Mouse (Mus musculus): ENCODE measurements at regions not wholly inside any gene's neighbourhood (a gene's known extent, or its start where the extent isn't known, plus 50 kb on each side); places are given as distances from the start of the nearest gene placed in this dataset.

DNA sequence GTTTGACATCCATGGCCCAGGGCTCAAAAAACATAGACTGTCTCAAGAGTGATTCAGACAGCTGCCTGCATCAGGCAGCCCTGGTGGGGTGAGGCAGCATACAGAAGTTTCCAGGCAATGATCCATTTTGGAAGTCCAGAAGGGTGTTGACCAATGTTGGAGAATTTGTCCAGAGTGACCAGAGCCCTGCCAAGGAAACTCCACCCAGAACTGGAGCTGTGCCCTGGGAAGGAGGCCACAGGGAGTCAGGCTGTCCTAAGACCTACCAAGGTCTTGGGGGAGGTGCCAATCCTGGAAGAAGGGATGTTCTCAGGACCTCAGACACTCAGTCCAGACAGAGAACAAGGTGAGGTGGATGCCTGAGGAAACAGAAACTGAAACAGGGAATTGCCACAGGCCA lies 105.2 kb upstream of the Cops8 start:
- Histone ChIP-seq H3K9ac (replicated peaks; ENCODE audit: low read depth) (no peak overlapping the region), H3K27ac (ENCODE audit: low read length) (no peak overlapping the region), H3K27me3 (replicated peaks; ENCODE audit: insufficient read depth, low read length) (no peaks in the 10 kb centered on the region), H3K36me3 (ENCODE audit: insufficient read depth, low read length) (no peaks in the 10 kb centered on the region), H3K4me3 (ENCODE audit: low read depth, low read length) (no peak overlapping the region), H3K4me2 (replicated peaks; ENCODE audit: low read depth, low read length) (no peak overlapping the region), H3K4me1 (ENCODE audit: insufficient read depth, low read depth, low read length) (no peaks in the 10 kb centered on the region), H3K9me3 (ENCODE audit: low read length) (no peaks in the 10 kb centered on the region)
- DNase-seq (ENCODE audit: low spot score) = peak; percentile 44
- ATAC-seq = peak; percentile 72
- TF ChIP-seq CTCF (IDR thresholded peaks at IDR 0.05) = no peak
- 0 out of 2 replicates have a peak, but pooled peaks have one; percentile 43 for TF ChIP-seq EP300 (IDR thresholded peaks at IDR 0.05)

- DNase-seq (ENCODE audit: low spot score) (no peak), ATAC-seq (no peak)
- H3K4me2 ChIP-seq (replicated peaks; ENCODE audit: low read depth, low read length) = no peak overlapping the region
- no peaks in the 10 kb centered on the region for H3K36me3 ChIP-seq (ENCODE audit: insufficient read depth, low read length)
- no peaks in the 10 kb centered on the region for H3K27me3 ChIP-seq (replicated peaks; ENCODE audit: insufficient read depth, low read length)
- no peak overlapping the region for H3K4me3 ChIP-seq (ENCODE audit: low read depth, low read length)
- no peak overlapping the region for H3K27ac ChIP-seq (ENCODE audit: low read length)
- no peak for TF ChIP-seq EP300 (IDR thresholded peaks at IDR 0.05)
- TF ChIP-seq CTCF (IDR thresholded peaks at IDR 0.05) = no peak
- H3K4me1 ChIP-seq (ENCODE audit: insufficient read depth, low read depth, low read length) = no peaks in the 10 kb centered on the region
- no peaks in the 10 kb centered on the region for H3K9me3 ChIP-seq (ENCODE audit: low read length)
- H3K9ac ChIP-seq (replicated peaks; ENCODE audit: low read depth) = no peak overlapping the region
Measured at GRCm38 (mm10) chr1:90501373-90501772, 101.4 kb upstream of the Cops8 start.

GRCm38 (mm10) chr1:90502371-90502770 lies 100.4 kb upstream of the Cops8 start:
- WGBS = 86% methylated on average over 3 of the region's 3 CpGs
- Histone ChIP-seq H3K9ac (replicated peaks; ENCODE audit: low read depth) (no peak overlapping the region), H3K4me2 (replicated peaks; ENCODE audit: low read depth, low read length) (no peak overlapping the region), H3K4me3 (ENCODE audit: low read depth, low read length) (no peak overlapping the region), H3K4me1 (ENCODE audit: insufficient read depth, low read depth, low read length) (no peaks in the 10 kb centered on the region), H3K27me3 (replicated peaks; ENCODE audit: insufficient read depth, low read length) (no peaks in the 10 kb centered on the region), H3K36me3 (ENCODE audit: insufficient read depth, low read length) (no peaks in the 10 kb centered on the region), H3K9me3 (ENCODE audit: low read length) (no peaks in the 10 kb centered on the region), H3K27ac (ENCODE audit: low read length) (no peak overlapping the region)
- ATAC-seq (no peak), DNase-seq (ENCODE audit: low spot score) (no peak)
- TF ChIP-seq EP300 (IDR thresholded peaks at IDR 0.05) = no peak

DNA sequence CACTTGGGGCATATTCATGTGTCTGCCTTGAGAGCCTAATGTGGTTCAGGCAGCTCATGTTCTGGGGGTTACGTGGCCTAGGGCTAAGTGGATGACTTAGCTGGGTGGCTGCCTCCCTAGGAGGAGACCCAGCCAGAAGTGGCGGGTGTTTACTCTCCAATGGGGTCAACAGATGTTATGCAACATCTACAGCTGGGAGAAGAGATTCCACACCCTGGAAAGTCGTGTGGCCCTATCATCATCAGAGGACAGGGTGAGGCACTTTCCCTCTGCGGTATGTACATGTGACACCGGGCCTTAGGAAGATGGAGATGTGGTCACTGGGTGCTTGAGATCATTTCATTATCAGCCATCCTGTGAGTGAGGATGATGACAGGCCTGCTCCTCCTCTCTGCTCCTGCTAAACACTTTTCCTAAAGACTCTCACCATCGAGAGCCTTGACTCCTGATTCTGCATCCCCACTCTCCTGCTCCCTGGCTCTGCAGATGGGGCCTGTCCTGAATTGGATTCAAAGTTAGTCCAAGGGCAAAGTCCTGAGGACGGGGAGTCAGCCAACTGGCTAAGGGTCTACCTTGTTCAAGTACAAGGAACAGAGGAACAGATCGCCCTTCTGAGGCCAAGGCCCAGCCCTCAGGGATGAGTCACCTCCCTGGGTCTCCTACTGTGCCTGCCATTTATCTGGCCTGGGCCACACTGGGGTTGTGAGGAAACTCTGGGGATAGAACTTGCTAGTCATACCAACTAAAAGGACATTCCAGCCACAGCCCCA lies 99.8 kb upstream of the Cops8 start:
- 0 out of 2 replicates have a peak, but pooled peaks have one; percentile 19 for ATAC-seq

DNA sequence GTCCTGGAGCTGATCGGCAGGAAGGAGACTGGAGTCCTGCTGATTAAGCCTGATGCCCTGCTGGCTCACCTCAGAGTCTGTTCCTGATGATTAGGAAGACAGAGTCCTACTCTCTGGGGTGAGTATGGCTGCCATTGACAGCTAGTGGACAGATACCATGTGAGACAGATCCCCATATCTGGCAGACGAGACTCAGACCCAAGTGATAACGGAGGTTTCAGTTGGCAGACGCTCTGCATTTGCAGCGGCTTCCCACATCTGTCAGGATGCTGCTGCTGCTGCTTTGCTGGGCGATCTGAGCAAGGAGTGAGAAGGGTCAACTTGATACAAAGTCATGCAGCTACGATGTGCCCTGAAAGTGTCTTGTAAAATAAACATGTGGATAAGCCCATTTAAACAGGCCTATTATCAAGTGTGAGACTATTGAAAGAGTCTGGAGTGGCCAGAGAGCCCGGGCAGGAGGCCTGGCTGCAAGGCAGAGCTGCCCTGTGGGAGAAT lies 98.1 kb upstream of the Cops8 start:
- no peak overlapping the region for H3K27ac ChIP-seq (ENCODE audit: low read length)
- no peak overlapping the region for H3K4me3 ChIP-seq (ENCODE audit: low read depth, low read length)
- H3K4me1 ChIP-seq (ENCODE audit: insufficient read depth, low read depth, low read length) = no peaks in the 10 kb centered on the region
- H3K9me3 ChIP-seq (ENCODE audit: low read length) = no peaks in the 10 kb centered on the region
- no peaks in the 10 kb centered on the region for H3K36me3 ChIP-seq (ENCODE audit: insufficient read depth, low read length)
- no peak overlapping the region for H3K4me2 ChIP-seq (replicated peaks; ENCODE audit: low read depth, low read length)
- no peak overlapping the region for H3K9ac ChIP-seq (replicated peaks; ENCODE audit: low read depth)
- ATAC-seq = no peak
- no peak for TF ChIP-seq EP300 (IDR thresholded peaks at IDR 0.05)
- TF ChIP-seq CTCF (IDR thresholded peaks at IDR 0.05) = no peak
- no peak for DNase-seq (ENCODE audit: low spot score)
- H3K27me3 ChIP-seq (replicated peaks; ENCODE audit: insufficient read depth, low read length) = no peaks in the 10 kb centered on the region
- WGBS = 14% methylated on average over 8 of the region's 8 CpGs

More for the DNA sequence above, 99.8 kb upstream of the Cops8 start:
- H3K9ac ChIP-seq (replicated peaks; ENCODE audit: low read depth) = no peak overlapping the region
- no peak for DNase-seq (ENCODE audit: low spot score)
- no peak overlapping the region for H3K27ac ChIP-seq (ENCODE audit: low read length)
- H3K4me3 ChIP-seq (ENCODE audit: low read depth, low read length) = no peak overlapping the region
- TF ChIP-seq EP300 (IDR thresholded peaks at IDR 0.05) (no peak), CTCF (IDR thresholded peaks at IDR 0.05) (no peak)
- WGBS = 59% methylated on average over 8 of the region's 8 CpGs
- H3K4me2 ChIP-seq (replicated peaks; ENCODE audit: low read depth, low read length) = no peak overlapping the region
- no peaks in the 10 kb centered on the region for H3K9me3 ChIP-seq (ENCODE audit: low read length)
- H3K27me3 ChIP-seq (replicated peaks; ENCODE audit: insufficient read depth, low read length) = no peaks in the 10 kb centered on the region
- no peaks in the 10 kb centered on the region for H3K36me3 ChIP-seq (ENCODE audit: insufficient read depth, low read length)
- no peaks in the 10 kb centered on the region for H3K4me1 ChIP-seq (ENCODE audit: insufficient read depth, low read depth, low read length)

DNA sequence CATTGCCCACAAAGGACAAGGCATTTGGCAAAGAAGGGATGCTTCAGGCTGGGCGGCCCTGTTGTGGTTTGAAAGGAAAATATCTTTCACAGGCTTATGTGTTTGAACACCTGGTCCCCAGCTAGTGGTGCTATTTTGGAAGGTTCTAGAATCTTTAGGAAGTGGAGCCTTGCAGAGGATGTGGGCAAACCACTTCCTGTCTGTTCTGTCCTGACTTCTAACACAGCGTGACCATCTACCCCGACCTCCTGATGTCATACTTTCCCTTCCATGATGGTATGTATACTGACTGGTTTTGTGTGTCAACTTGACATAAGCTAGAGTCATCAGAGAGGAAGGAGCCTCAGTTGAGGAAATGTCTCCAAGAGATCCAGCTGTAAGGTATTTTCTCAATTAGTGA lies 97.2 kb upstream of the Cops8 start:
- H3K9ac ChIP-seq (replicated peaks; ENCODE audit: low read depth) = no peak overlapping the region
- WGBS = 71% methylated on average over 3 of the region's 3 CpGs
- no peaks in the 10 kb centered on the region for H3K9me3 ChIP-seq (ENCODE audit: low read length)
- H3K4me3 ChIP-seq (ENCODE audit: low read depth, low read length) = no peak overlapping the region
- H3K27ac ChIP-seq (ENCODE audit: low read length) = no peak overlapping the region
- H3K4me2 ChIP-seq (replicated peaks; ENCODE audit: low read depth, low read length) = no peak overlapping the region
- DNase-seq (ENCODE audit: low spot score) = no peak
- no peaks in the 10 kb centered on the region for H3K4me1 ChIP-seq (ENCODE audit: insufficient read depth, low read depth, low read length)
- H3K27me3 ChIP-seq (replicated peaks; ENCODE audit: insufficient read depth, low read length) = no peaks in the 10 kb centered on the region
- no peaks in the 10 kb centered on the region for H3K36me3 ChIP-seq (ENCODE audit: insufficient read depth, low read length)
- no peak for ATAC-seq
- no peak for TF ChIP-seq EP300 (IDR thresholded peaks at IDR 0.05)
- no peak for TF ChIP-seq CTCF (IDR thresholded peaks at IDR 0.05)
